In genomic region chr2:128298996-128299395, GRCm38 (mm10) we compare ENCODE assay signal across 19 mouse cellular contexts.
A peak's percentile ranks its signal among the peaks of the same experiment; 100 is the strongest.
DNase-seq lines count a peak whose midpoint lies in the region; ATAC-seq and TF ChIP-seq lines count a peak whose summit lies in the region.
"Had no signal": no experiment of that assay in that cellular context is flagged by ENCODE, and none has a peak within 500 bp of the region (broad histone marks: within the 10 kb centered on the region; RNA-seq: fewer than 3 reads in every experiment).

No protein-coding gene starts in this region.

- DNase-seq in heart, adult 11 months: peak; percentile 96
- no peak for DNase-seq in heart, adult 8-10 months (ENCODE audit: low spot score)
- DNase-seq in lung, embryonic 14.5 days: peak; percentile 67
- DNase-seq in lung, postnatal 0 days (ENCODE audit: low spot score): no peak
- DNase-seq in brain, adult 2 months (ENCODE audit: low read depth, low spot score): peak; percentile 70
- peak; percentile 21 for DNase-seq in lung, postnatal 25 days (ENCODE audit: low spot score)
- DNase-seq in ovary, adult 18-20 months (ENCODE audit: low spot score): no peak
- DNase-seq: adrenal gland, postnatal 10 days; B cell, adult 2 months; cerebellum, adult 11-12 months; cerebellum, adult 9-10 months; cerebellum, postnatal 25 days; gastrocnemius, postnatal 10 days had no signal

- no peak for TF ChIP-seq CTCF in lung, embryonic 14.5 days (IDR thresholded peaks at IDR 0.05; ENCODE audit: low read depth)
- no peak for TF ChIP-seq CTCF in lung, postnatal 0 days (IDR thresholded peaks at IDR 0.05)

- H3K9ac ChIP-seq in lung, embryonic 14.5 days: no peak overlapping the region
- H3K9ac ChIP-seq in lung, postnatal 0 days (replicated peaks; ENCODE audit: low read depth): no peak overlapping the region
- H3K9ac ChIP-seq: embryonic facial prominence, embryonic 12.5 days; forebrain, embryonic 15.5 days; heart, embryonic 13.5 days; hindbrain, embryonic 15.5 days had no signal

- H3K4me3 ChIP-seq in lung, embryonic 14.5 days (ENCODE audit: low read depth, low read length): no peak overlapping the region
- H3K4me3 ChIP-seq in lung, postnatal 0 days (ENCODE audit: low read depth, low read length): no peak overlapping the region
- H3K4me3 ChIP-seq: embryonic facial prominence, embryonic 12.5 days; forebrain, embryonic 15.5 days; heart, embryonic 13.5 days; hindbrain, embryonic 15.5 days had no signal

- TF ChIP-seq EP300 in lung, postnatal 0 days (IDR thresholded peaks at IDR 0.05): no peak

- H3K4me2 ChIP-seq in lung, embryonic 14.5 days: no peak overlapping the region
- H3K4me2 ChIP-seq in lung, postnatal 0 days (replicated peaks; ENCODE audit: low read depth, low read length): no peak overlapping the region
- H3K4me2 ChIP-seq: embryonic facial prominence, embryonic 12.5 days; forebrain, embryonic 15.5 days; heart, embryonic 13.5 days; hindbrain, embryonic 15.5 days had no signal

- H3K27ac ChIP-seq in lung, embryonic 14.5 days (ENCODE audit: low read depth): no peak overlapping the region
- no peak overlapping the region for H3K27ac ChIP-seq in lung, postnatal 0 days (ENCODE audit: low read length)
- H3K27ac ChIP-seq: embryonic facial prominence, embryonic 12.5 days; forebrain, embryonic 15.5 days; heart, embryonic 13.5 days; hindbrain, embryonic 15.5 days had no signal

- H3K9me3 ChIP-seq in lung, embryonic 14.5 days (ENCODE audit: low read depth, low read length): no peaks in the 10 kb centered on the region
- no peaks in the 10 kb centered on the region for H3K9me3 ChIP-seq in lung, postnatal 0 days (ENCODE audit: low read length)
- H3K9me3 ChIP-seq: embryonic facial prominence, embryonic 12.5 days; forebrain, embryonic 15.5 days; G1E; heart, embryonic 13.5 days; hindbrain, embryonic 15.5 days had no signal

- peaks cover 26% of the 10 kb centered on the region for H3K4me1 ChIP-seq in lung, embryonic 14.5 days (ENCODE audit: insufficient read depth)
- no peaks in the 10 kb centered on the region; the same call in 1 of the 2 replicates for H3K4me1 ChIP-seq in lung, postnatal 0 days (ENCODE audit: insufficient read depth, low read depth, low read length)

- no peaks in the 10 kb centered on the region for H3K27me3 ChIP-seq in lung, embryonic 14.5 days (ENCODE audit: insufficient read depth, low read length)
- no peaks in the 10 kb centered on the region for H3K27me3 ChIP-seq in lung, postnatal 0 days (replicated peaks; ENCODE audit: insufficient read depth, low read length)
- H3K27me3 ChIP-seq: embryonic facial prominence, embryonic 12.5 days; forebrain, embryonic 15.5 days; heart, embryonic 13.5 days; hindbrain, embryonic 15.5 days had no signal

- no peaks in the 10 kb centered on the region for H3K36me3 ChIP-seq in lung, embryonic 14.5 days (ENCODE audit: insufficient read depth)
- H3K36me3 ChIP-seq in lung, postnatal 0 days (ENCODE audit: insufficient read depth, low read length): no peaks in the 10 kb centered on the region
- H3K36me3 ChIP-seq: embryonic facial prominence, embryonic 12.5 days; forebrain, embryonic 15.5 days; G1E; heart, embryonic 13.5 days; hindbrain, embryonic 15.5 days had no signal

- 54% methylated on average over 8 of the region's 8 CpGs for WGBS in lung, embryonic 14.5 days
- WGBS in lung, postnatal 0 days: 60% methylated on average over 8 of the region's 8 CpGs

- no peak for ATAC-seq in lung, embryonic 14.5 days (ENCODE audit: insufficient read depth)
- no peak for ATAC-seq in lung, postnatal 0 days
- ATAC-seq: CD4-positive, CD25-positive, alpha-beta regulatory T cell, adult 4 months; forebrain, embryonic 15.5 days had no signal

Comparison
In these comparisons a context has a peak if more than half of its experiments do, and no peak if none do; other contexts are left out.
1. DNase-seq: peak in heart, adult 11 months (single experiment), lung, embryonic 14.5 days (single experiment), brain, adult 2 months (single experiment) and lung, postnatal 25 days (single experiment); none in heart, adult 8-10 months (single experiment), lung, postnatal 0 days (single experiment) and ovary, adult 18-20 months (single experiment).